Mouse (Mus musculus): ENCODE data around the gene Asic2. TPM values are rescaled to one million over a fixed set of nuclear protein-coding genes. Genes with fewer than 3 reads are reported as not detected.

The Asic2 gene
- polyA plus RNA-seq (2015; fragmentation: Nextera tagmentation; extraction: Ambion mirVana): 17.6 and 17.8 TPM in 2 replicates

GRCm38 (mm10) chr11:81968401-81968881 lies at the start of gene Asic2:
TSS of gene Asic2 (minus strand) at chr11:81968457.
- Histone ChIP-seq H3K27ac (ENCODE audit: low read depth, low read length) (peak within 1 kb of the TSS; percentile 79), H3K9me3 (ENCODE audit: control insufficient read depth, low read length) (no peaks in the 10 kb centered on the region), H3K4me3 (ENCODE audit: low read length) (peak within 1 kb of the TSS; percentile 50), H3K9ac (ENCODE audit: low read depth, low read length) (peak within 1 kb of the TSS; percentile 74), H3K36me3 (ENCODE audit: control insufficient read depth, insufficient read depth, low read length) (no peaks in the 10 kb centered on the region), H3K4me2 (ENCODE audit: low read length) (peak within 1 kb of the TSS; percentile 78), H3K27me3 (replicated peaks; ENCODE audit: control insufficient read depth, insufficient read depth, low read length) (no peaks in the 10 kb centered on the region), H3K4me1 (ENCODE audit: control insufficient read depth, insufficient read depth, low read depth, low read length) (peaks cover 20% of the 10 kb centered on the region)
- ATAC-seq: peak; percentile 68
- WGBS: 2% methylated on average over 29 of the region's 29 CpGs

- WGBS: 87% methylated on average over 3 of the region's 3 CpGs
- Histone ChIP-seq H3K4me2 (ENCODE audit: low read length) (no peak overlapping the region), H3K4me3 (ENCODE audit: low read length) (no peak overlapping the region), H3K36me3 (ENCODE audit: control insufficient read depth, insufficient read depth, low read length) (no peaks in the 10 kb centered on the region), H3K4me1 (ENCODE audit: control insufficient read depth, insufficient read depth, low read depth, low read length) (no peaks in the 10 kb centered on the region), H3K9ac (ENCODE audit: low read depth, low read length) (no peak overlapping the region), H3K27ac (ENCODE audit: low read depth, low read length) (no peak overlapping the region), H3K27me3 (replicated peaks; ENCODE audit: control insufficient read depth, insufficient read depth, low read length) (no peaks in the 10 kb centered on the region), H3K9me3 (ENCODE audit: control insufficient read depth, low read length) (no peaks in the 10 kb centered on the region)
- no peak for ATAC-seq
Measured at GRCm38 (mm10) chr11:82016181-82016780, 48.0 kb upstream of the Asic2 start.

GRCm38 (mm10) chr11:82015066-82015465 lies 46.8 kb upstream of the Asic2 start:
- H3K27ac ChIP-seq (ENCODE audit: low read depth, low read length): no peak overlapping the region
- 77% methylated on average over 2 of the region's 2 CpGs for WGBS

GRCm38 (mm10) chr11:82013756-82014155 lies 45.5 kb upstream of the Asic2 start:
- Histone ChIP-seq H3K4me3 (ENCODE audit: low read length) (no peak overlapping the region), H3K36me3 (ENCODE audit: control insufficient read depth, insufficient read depth, low read length) (no peaks in the 10 kb centered on the region), H3K4me1 (ENCODE audit: control insufficient read depth, insufficient read depth, low read depth, low read length) (no peaks in the 10 kb centered on the region), H3K4me2 (ENCODE audit: low read length) (no peak overlapping the region), H3K9ac (ENCODE audit: low read depth, low read length) (no peak overlapping the region), H3K27me3 (replicated peaks; ENCODE audit: control insufficient read depth, insufficient read depth, low read length) (no peaks in the 10 kb centered on the region), H3K9me3 (ENCODE audit: control insufficient read depth, low read length) (no peaks in the 10 kb centered on the region), H3K27ac (ENCODE audit: low read depth, low read length) (no peak overlapping the region)
- ATAC-seq: no peak
- 37% methylated on average over 1 of the region's 1 CpGs for WGBS

More at GRCm38 (mm10) chr11:82015066-82015465, 46.8 kb upstream of the Asic2 start:
- Histone ChIP-seq H3K4me1 (ENCODE audit: control insufficient read depth, insufficient read depth, low read depth, low read length) (no peaks in the 10 kb centered on the region), H3K9me3 (ENCODE audit: control insufficient read depth, low read length) (no peaks in the 10 kb centered on the region), H3K36me3 (ENCODE audit: control insufficient read depth, insufficient read depth, low read length) (no peaks in the 10 kb centered on the region), H3K4me3 (ENCODE audit: low read length) (no peak overlapping the region), H3K9ac (ENCODE audit: low read depth, low read length) (no peak overlapping the region), H3K4me2 (ENCODE audit: low read length) (no peak overlapping the region), H3K27me3 (replicated peaks; ENCODE audit: control insufficient read depth, insufficient read depth, low read length) (no peaks in the 10 kb centered on the region)
- ATAC-seq: no peak

GRCm38 (mm10) chr11:82011411-82012193 lies 43.3 kb upstream of the Asic2 start:
- WGBS: 56% methylated on average over 8 of the region's 8 CpGs
- no peak overlapping the region for H3K27ac ChIP-seq (ENCODE audit: low read depth, low read length)
- no peak for ATAC-seq

GRCm38 (mm10) chr11:82010115-82010514 lies 41.9 kb upstream of the Asic2 start:
- Histone ChIP-seq H3K9ac (ENCODE audit: low read depth, low read length) (no peak overlapping the region), H3K4me3 (ENCODE audit: low read length) (no peak overlapping the region), H3K9me3 (ENCODE audit: control insufficient read depth, low read length) (no peaks in the 10 kb centered on the region), H3K27ac (ENCODE audit: low read depth, low read length) (no peak overlapping the region), H3K4me2 (ENCODE audit: low read length) (no peak overlapping the region), H3K36me3 (ENCODE audit: control insufficient read depth, insufficient read depth, low read length) (no peaks in the 10 kb centered on the region), H3K27me3 (replicated peaks; ENCODE audit: control insufficient read depth, insufficient read depth, low read length) (no peaks in the 10 kb centered on the region), H3K4me1 (ENCODE audit: control insufficient read depth, insufficient read depth, low read depth, low read length) (no peaks in the 10 kb centered on the region; the same call in 1 of the 2 replicates)
- WGBS: 89% methylated on average over 3 of the region's 3 CpGs
- no peak for ATAC-seq

More at GRCm38 (mm10) chr11:82011411-82012193, 43.3 kb upstream of the Asic2 start:
- H3K27me3 ChIP-seq (replicated peaks; ENCODE audit: control insufficient read depth, insufficient read depth, low read length): no peaks in the 10 kb centered on the region
- no peak overlapping the region for H3K4me2 ChIP-seq (ENCODE audit: low read length)
- H3K9ac ChIP-seq (ENCODE audit: low read depth, low read length): no peak overlapping the region
- no peaks in the 10 kb centered on the region for H3K36me3 ChIP-seq (ENCODE audit: control insufficient read depth, insufficient read depth, low read length)
- H3K4me3 ChIP-seq (ENCODE audit: low read length): no peak overlapping the region
- H3K4me1 ChIP-seq (ENCODE audit: control insufficient read depth, insufficient read depth, low read depth, low read length): no peaks in the 10 kb centered on the region; the same call in 1 of the 2 replicates
- H3K9me3 ChIP-seq (ENCODE audit: control insufficient read depth, low read length): no peaks in the 10 kb centered on the region

GRCm38 (mm10) chr11:82006796-82007423 lies 38.7 kb upstream of the Asic2 start:
- Histone ChIP-seq H3K36me3 (ENCODE audit: control insufficient read depth, insufficient read depth, low read length) (no peaks in the 10 kb centered on the region), H3K9me3 (ENCODE audit: control insufficient read depth, low read length) (no peaks in the 10 kb centered on the region), H3K4me2 (ENCODE audit: low read length) (no peak overlapping the region), H3K4me3 (ENCODE audit: low read length) (no peak overlapping the region), H3K27me3 (replicated peaks; ENCODE audit: control insufficient read depth, insufficient read depth, low read length) (no peaks in the 10 kb centered on the region), H3K9ac (ENCODE audit: low read depth, low read length) (no peak overlapping the region), H3K27ac (ENCODE audit: low read depth, low read length) (peak overlapping the region; percentile 18; the same call in 1 of the 2 replicates), H3K4me1 (ENCODE audit: control insufficient read depth, insufficient read depth, low read depth, low read length) (no peaks in the 10 kb centered on the region; the same call in 1 of the 2 replicates)
- peak; percentile 45; the same call in 1 of the 2 replicates for ATAC-seq
- WGBS: 48% methylated on average over 12 of the region's 12 CpGs

- H3K9ac ChIP-seq (ENCODE audit: low read depth, low read length): no peak overlapping the region
- ATAC-seq: no peak
- H3K4me3 ChIP-seq (ENCODE audit: low read length): no peak overlapping the region
- H3K9me3 ChIP-seq (ENCODE audit: control insufficient read depth, low read length): no peaks in the 10 kb centered on the region
- no peak overlapping the region for H3K4me2 ChIP-seq (ENCODE audit: low read length)
- H3K27ac ChIP-seq (ENCODE audit: low read depth, low read length): no peak overlapping the region
- 81% methylated on average over 2 of the region's 2 CpGs for WGBS
- H3K36me3 ChIP-seq (ENCODE audit: control insufficient read depth, insufficient read depth, low read length): no peaks in the 10 kb centered on the region
- H3K27me3 ChIP-seq (replicated peaks; ENCODE audit: control insufficient read depth, insufficient read depth, low read length): no peaks in the 10 kb centered on the region
- no peaks in the 10 kb centered on the region; the same call in 1 of the 2 replicates for H3K4me1 ChIP-seq (ENCODE audit: control insufficient read depth, insufficient read depth, low read depth, low read length)
Measured at GRCm38 (mm10) chr11:82004810-82005209, 36.6 kb upstream of the Asic2 start.

- no peak overlapping the region for H3K27ac ChIP-seq (ENCODE audit: low read depth, low read length)
- ATAC-seq: no peak
- no peak overlapping the region for H3K9ac ChIP-seq (ENCODE audit: low read depth, low read length)
- H3K4me2 ChIP-seq (ENCODE audit: low read length): no peak overlapping the region
- WGBS: 57% methylated on average over 5 of the region's 5 CpGs
- no peaks in the 10 kb centered on the region for H3K36me3 ChIP-seq (ENCODE audit: control insufficient read depth, insufficient read depth, low read length)
- H3K4me3 ChIP-seq (ENCODE audit: low read length): no peak overlapping the region
- no peaks in the 10 kb centered on the region for H3K9me3 ChIP-seq (ENCODE audit: control insufficient read depth, low read length)
- H3K4me1 ChIP-seq (ENCODE audit: control insufficient read depth, insufficient read depth, low read depth, low read length): no peaks in the 10 kb centered on the region
- H3K27me3 ChIP-seq (replicated peaks; ENCODE audit: control insufficient read depth, insufficient read depth, low read length): no peaks in the 10 kb centered on the region; the same call in 1 of the 2 replicates
Measured at GRCm38 (mm10) chr11:82000581-82000980, 32.3 kb upstream of the Asic2 start.
